Mouse (Mus musculus) forebrain, embryonic 13.5 days (tissue): ENCODE results near the gene Ccr3. TPM values are rescaled to one million over a fixed set of nuclear protein-coding genes. Genes with fewer than 3 reads are reported as not detected.
"Not testable (repeated sequence)": the region's sequence is repeated elsewhere in the genome, so short reads cannot be mapped to it uniquely, and the experiment has no call there.

ENCODE experiments used
- ATAC-seq: fragments of 200-750 bp; cut with Nextera tagmentation; 2 replicates; pipeline ENCODE4 v1.8.0; 2017
- H3K27ac ChIP-seq: fragments of 300-500 bp; sonication (generic); 2 replicates; pipeline ENCODE4 v1.5.1; 2015; ENCODE audit warnings: inconsistent platforms, mild to moderate bottlenecking, moderate library complexity
- H3K27me3 ChIP-seq: fragments of 300-500 bp; sonication (generic); 2 replicates; pipeline ENCODE4 v1.6.1; 2015; ENCODE audit warnings: mild to moderate bottlenecking, inconsistent platforms
- H3K36me3 ChIP-seq: fragments of 300-500 bp; sonication (generic); 2 replicates; pipeline ENCODE4 v1.6.1; 2015; ENCODE audit warnings: mild to moderate bottlenecking, inconsistent platforms; ENCODE audit not compliant: poor library complexity, severe bottlenecking
- H3K4me1 ChIP-seq: fragments of 300-500 bp; sonication (generic); 2 replicates; pipeline ENCODE4 v1.6.1; 2015; ENCODE audit warnings: inconsistent platforms
- H3K4me2 ChIP-seq: fragments of 300-500 bp; sonication (generic); 2 replicates; pipeline ENCODE4 v1.6.1; 2015; ENCODE audit warnings: inconsistent platforms, mild to moderate bottlenecking, moderate library complexity
- H3K4me3 ChIP-seq: fragments of 300-500 bp; sonication (generic); 2 replicates; pipeline ENCODE4 v1.5.1; 2015; ENCODE audit warnings: mild to moderate bottlenecking, inconsistent platforms
- H3K9ac ChIP-seq: fragments of 300-500 bp; sonication (generic); 2 replicates; pipeline ENCODE4 v1.6.1; 2015; ENCODE audit warnings: mild to moderate bottlenecking, inconsistent platforms
- H3K9me3 ChIP-seq: fragments of 300-500 bp; sonication (generic); replicated peaks from 2 replicates; pipeline ENCODE4 v1.6.1; 2016; ENCODE audit warnings: inconsistent platforms
- WGBS: fragments of 180-500 bp; shearing (Covaris S2); methylation state at CpG from one replicate; pipeline ENCODE4 v1.1.7; 2015; 5-methylcytosine and 5-hydroxymethylcytosine counted together
- polyA plus RNA-seq: library from polyadenylated mRNA; unstranded; fragments of >200 nt; fragmentation: Nextera tagmentation; extraction: Ambion mirVana; gene quantifications from 2 replicates; pipeline ENCODE4 v1.2.1, GENCODE M21; 2015

Gene Ccr3
- polyA plus RNA-seq, 1 experiment from 2014 or later = not detected

DNA sequence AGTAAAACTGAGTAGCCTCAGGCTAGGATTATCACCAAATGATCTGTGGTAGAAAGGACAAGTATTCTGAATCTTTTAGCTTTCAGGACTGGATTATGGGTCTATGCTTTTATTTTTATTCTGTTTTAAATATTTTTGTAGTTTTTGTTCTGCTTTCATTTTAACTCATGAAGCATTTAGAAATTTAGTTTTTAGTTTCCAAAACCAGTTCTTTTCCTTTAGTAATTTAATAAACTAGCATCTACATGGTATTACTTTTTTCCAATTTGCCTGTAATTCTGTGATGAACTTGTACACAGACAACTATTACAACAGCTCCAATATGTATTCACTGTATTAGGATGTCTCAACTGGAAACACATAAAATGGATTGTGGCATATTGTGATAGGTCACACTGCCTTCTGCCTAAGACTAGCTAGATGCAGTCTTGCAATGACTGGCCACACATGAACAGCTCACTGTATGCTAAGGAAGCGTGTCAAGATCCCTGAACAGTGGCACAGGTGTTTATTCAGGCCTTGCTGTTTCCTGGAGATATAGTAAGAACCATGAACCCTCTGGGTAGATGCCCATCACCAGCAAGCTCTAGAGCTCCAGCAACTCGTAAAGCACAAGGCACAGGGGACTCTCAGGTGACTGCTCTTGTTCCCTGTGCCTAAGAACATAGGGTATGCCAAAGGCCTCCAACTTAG is 38.0 kb downstream of the Ccr3 start:
- ATAC-seq = no peak
- no peak overlapping the region for H3K4me2 ChIP-seq
- no peaks in the 10 kb centered on the region for H3K4me1 ChIP-seq
- no peaks in the 10 kb centered on the region for H3K36me3 ChIP-seq
- no peak overlapping the region for H3K9ac ChIP-seq
- H3K4me3 ChIP-seq = no peak overlapping the region
- no peak overlapping the region for H3K27ac ChIP-seq
- H3K9me3 ChIP-seq = no peaks in the 10 kb centered on the region
- 80% methylated on average over 2 of the region's 2 CpGs for WGBS
- H3K27me3 ChIP-seq = no peaks in the 10 kb centered on the region

DNA sequence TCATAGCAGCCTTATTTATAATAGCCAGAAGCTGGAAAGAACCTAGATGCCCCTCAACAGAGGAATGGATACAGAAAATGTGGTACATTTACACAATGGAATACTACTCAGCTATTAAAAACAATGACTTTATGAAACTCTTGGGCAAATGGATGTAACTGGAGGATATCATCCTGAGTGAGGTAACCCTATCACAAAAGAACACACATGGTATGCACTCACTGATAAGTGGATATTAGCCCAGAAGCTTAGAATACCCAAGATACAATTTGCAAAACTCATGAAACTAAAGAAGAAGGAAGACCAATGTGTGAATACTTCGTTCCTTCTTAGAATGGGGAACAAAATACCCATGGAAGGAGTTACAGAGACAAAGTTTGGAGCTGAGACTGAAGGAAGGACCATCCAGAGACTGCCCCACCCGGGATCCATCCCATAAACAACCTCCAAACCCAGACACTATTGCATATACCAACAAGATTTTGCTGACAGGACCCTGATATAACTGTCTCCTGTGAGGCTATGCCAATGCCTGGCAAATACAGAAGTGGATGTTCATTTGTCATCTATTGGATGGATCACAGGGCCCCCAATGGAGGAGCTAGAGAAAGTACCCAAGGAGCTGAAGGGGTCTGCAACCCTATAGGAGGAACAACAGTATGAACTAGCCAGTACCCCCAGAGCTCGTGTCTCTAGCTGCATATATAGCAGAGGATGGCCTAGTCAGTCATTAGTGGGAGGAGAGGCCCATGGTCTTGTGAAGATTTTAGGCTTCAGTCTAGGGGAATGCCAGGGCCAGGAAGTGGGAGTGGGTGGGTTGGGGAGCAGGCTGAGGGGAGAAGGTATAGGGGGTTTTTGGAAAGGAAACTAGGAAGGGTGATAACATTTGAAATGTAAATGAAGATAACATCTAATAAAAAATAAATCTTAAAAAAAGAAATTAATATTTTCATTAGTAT is 40.0 kb downstream of the Ccr3 start:
- 73% methylated on average over 3 of the region's 3 CpGs for WGBS
- not testable (repeated sequence) for H3K4me1 ChIP-seq, H3K9ac ChIP-seq, H3K9me3 ChIP-seq, H3K27ac ChIP-seq, H3K4me2 ChIP-seq, H3K4me3 ChIP-seq, H3K27me3 ChIP-seq, ATAC-seq, H3K36me3 ChIP-seq

DNA sequence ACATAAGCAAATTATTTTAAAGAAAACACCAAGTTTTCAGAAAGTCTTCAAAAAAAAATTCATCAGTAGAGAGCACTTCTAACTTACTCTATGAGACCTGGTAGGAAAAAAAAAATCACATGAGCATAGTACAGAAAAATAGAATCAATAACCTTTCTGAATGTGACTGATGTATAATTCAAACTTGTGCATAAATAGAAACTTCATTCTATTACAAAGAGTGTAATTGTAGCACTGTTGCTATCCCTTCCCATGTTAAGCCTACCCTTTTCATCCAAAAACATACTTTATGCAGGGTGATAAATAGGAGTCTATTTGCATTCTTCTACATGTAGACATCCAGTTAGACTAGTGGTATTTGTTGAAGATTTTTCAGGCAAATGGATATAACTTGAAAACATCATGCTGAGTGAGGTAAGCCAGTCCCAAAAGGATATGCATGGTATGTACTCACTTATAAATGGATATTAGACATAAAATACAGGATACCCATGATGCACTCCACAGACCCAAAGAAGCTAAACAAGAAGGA is 44.9 kb downstream of the Ccr3 start:
- Histone ChIP-seq H3K4me1 (no peaks in the 10 kb centered on the region), H3K27me3 (no peaks in the 10 kb centered on the region), H3K27ac (no peak overlapping the region), H3K9me3 (no peaks in the 10 kb centered on the region), H3K9ac (no peak overlapping the region), H3K4me2 (no peak overlapping the region), H3K4me3 (no peak overlapping the region), H3K36me3 (no peaks in the 10 kb centered on the region)
- ATAC-seq = no peak

DNA sequence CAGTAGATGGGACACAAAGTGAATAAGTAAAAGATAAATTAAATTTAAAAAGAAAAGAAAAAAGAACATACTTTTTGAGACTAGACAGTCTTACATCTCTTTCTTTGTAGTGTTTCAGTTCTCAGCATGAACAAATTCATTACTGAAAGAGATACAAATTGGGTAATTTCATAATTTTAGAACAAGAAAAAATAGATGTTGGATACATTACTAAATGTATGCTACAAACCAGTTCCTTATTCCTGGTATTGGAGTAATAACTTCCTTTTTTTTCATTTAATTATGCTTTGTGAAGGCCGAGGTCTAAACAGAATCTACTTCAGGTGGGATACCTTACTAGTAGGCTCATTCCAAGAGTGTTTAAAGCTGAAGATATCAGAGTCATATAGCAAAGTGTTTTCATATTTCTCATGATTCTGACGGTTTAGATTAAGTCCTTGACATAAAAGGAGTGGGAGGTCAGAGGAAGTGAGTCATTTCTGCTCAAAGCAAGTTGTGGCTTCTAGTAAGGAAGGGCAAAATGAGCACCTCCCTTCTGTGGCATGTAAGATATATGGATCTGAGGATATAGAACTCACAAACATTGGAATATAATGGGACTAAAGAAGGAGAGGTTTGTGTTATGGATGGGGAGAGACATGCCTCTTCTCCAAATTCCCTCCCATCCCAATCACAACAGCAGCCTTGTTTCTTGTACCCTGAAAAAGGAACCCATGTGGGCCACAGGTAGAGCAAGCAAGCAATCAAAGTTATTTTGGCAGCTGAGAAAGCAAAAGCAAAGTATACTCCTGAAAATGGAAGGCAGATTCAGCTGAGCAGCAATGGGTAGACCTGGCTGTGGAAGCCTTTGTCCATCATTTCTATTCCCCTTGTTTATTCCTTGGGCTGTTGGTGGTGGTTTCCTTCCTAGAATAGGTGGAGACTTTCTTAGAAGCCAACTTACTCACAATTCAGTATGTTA is 46.6 kb downstream of the Ccr3 start:
- no peak overlapping the region for H3K9ac ChIP-seq
- H3K36me3 ChIP-seq = no peaks in the 10 kb centered on the region
- H3K4me2 ChIP-seq = no peak overlapping the region
- no peak overlapping the region for H3K27ac ChIP-seq
- no peak overlapping the region for H3K4me3 ChIP-seq
- no peaks in the 10 kb centered on the region for H3K9me3 ChIP-seq
- WGBS = 69% methylated on average over 2 of the region's 2 CpGs
- H3K27me3 ChIP-seq = no peaks in the 10 kb centered on the region
- no peaks in the 10 kb centered on the region for H3K4me1 ChIP-seq
- no peak for ATAC-seq

DNA sequence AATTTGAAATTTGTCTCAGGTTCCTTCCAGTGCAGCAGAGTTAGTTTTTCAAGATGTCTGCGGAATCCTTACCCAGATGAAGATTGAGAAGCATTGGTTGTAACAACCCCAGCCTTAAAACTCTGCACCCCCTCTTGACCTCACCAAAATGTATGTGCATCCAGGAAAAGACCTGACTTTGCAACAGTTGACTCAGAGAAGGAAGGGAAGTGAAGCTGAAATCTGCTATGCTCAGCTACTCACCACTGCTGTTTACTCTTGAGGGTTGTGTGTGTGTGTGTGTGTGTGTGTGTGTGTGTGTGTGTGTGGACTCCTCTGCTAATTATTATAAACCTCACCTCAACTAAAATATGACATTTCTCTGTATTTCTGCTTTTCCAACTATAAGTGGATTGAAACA is 49.7 kb downstream of the Ccr3 start:
- Histone ChIP-seq H3K27me3 (no peaks in the 10 kb centered on the region), H3K36me3 (no peaks in the 10 kb centered on the region), H3K9me3 (no peaks in the 10 kb centered on the region), H3K4me1 (no peaks in the 10 kb centered on the region), H3K27ac (no peak overlapping the region), H3K4me3 (no peak overlapping the region), H3K9ac (no peak overlapping the region), H3K4me2 (no peak overlapping the region)
- 92% methylated on average over 1 of the region's 1 CpGs for WGBS
- no peak for ATAC-seq

DNA sequence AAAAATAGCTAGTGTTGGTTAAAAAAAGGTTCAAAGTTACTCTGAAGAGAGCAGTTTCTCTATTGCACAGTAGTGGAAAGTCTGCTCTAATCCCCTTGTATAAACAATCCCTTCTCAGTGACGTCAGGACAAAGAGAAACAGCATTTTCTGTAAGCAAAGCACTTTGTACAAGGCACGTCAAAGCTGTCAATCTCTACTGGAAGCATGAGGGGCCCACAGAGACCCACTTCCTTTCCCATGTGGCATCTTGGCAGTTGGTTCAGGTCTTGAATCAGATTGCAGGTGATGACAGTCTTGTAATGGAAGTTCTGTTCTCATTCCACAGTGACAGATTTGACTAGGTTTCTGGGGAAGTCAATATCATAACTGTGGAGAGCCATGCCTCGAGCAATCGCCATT is 58.0 kb downstream of the Ccr3 start:
- H3K9me3 ChIP-seq = no peaks in the 10 kb centered on the region
- no peak overlapping the region for H3K27ac ChIP-seq
- no peak overlapping the region for H3K4me3 ChIP-seq
- 58% methylated on average over 4 of the region's 4 CpGs for WGBS
- no peaks in the 10 kb centered on the region for H3K4me1 ChIP-seq
- no peak overlapping the region for H3K9ac ChIP-seq
- no peaks in the 10 kb centered on the region for H3K36me3 ChIP-seq
- no peaks in the 10 kb centered on the region for H3K27me3 ChIP-seq
- no peak overlapping the region for H3K4me2 ChIP-seq
- ATAC-seq = no peak

DNA sequence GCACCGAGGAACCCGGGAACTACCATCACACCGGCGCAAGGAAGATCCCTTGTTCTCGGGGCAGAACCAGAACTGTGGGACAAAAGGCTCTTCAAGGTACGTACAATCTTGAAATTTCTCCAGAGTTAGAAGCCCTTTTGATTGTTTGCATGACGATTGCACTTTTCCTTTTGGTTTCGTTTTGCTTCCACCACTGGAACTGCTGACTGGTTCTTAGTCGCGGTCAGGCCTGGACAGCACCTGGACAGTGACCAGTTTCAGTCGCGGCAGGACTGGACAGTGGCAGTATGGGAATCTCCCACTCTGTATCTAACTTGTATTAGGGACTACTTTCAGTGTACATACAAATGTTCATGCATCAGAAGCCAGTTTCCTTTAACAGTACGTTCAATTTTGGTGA is 58.7 kb downstream of the Ccr3 start:
- WGBS = 97% methylated on average over 12 of the region's 13 CpGs
- not testable (repeated sequence) for H3K9ac ChIP-seq, H3K4me1 ChIP-seq, H3K4me3 ChIP-seq, H3K27ac ChIP-seq, H3K9me3 ChIP-seq, ATAC-seq, H3K36me3 ChIP-seq, H3K27me3 ChIP-seq, H3K4me2 ChIP-seq

Other genes with a start within 250 kb of the Ccr3 start
- gene Cxcr6, start 215.5 kb upstream of the Ccr3 start, polyA plus RNA-seq = 0.08 and 0.18 TPM in 2 replicates
- 10.9 and 12.0 TPM in 2 replicates for gene Fyco1, start 170.1 kb upstream of the Ccr3 start, polyA plus RNA-seq
- gene Xcr1, start 159.9 kb upstream of the Ccr3 start, polyA plus RNA-seq = 0.10 TPM in 2 replicates
- gene Ccr1, start 53.3 kb upstream of the Ccr3 start, polyA plus RNA-seq = 0.55 and 0.70 TPM in 2 replicates
- not detected in 2 replicates for gene Ccr1l1, start 43.6 kb upstream of the Ccr3 start, polyA plus RNA-seq
- 0.08 and 0.19 TPM in 2 replicates for gene Ccr2, start 80.0 kb downstream of the Ccr3 start, polyA plus RNA-seq
- 0.37 and 0.49 TPM in 2 replicates for gene Ccr5, start 99.6 kb downstream of the Ccr3 start, polyA plus RNA-seq